12 mouse cellular contexts compared by ENCODE assay signal in the genomic region with DNA sequence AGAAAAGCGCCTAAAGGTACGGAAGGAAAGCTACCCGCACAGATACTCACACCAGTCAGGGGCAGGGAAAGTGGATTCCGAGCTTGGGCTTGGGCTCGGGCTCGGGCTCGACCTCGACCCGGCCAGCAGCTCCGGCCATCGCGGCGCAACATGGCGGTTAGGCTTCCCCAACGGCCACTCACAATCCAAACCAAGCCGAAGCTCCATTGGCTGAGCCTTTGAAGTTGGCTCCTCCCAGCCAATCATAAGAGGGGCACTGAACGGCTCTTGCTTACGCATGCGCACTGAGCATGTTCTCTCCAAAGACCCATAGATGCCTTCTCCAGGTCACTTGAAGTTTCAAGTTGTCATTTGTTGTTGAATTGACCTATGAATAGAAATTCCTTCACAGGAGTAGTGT. TPM values are rescaled to one million over a fixed set of nuclear protein-coding genes. Genes with fewer than 3 reads are reported as not detected.
DNase-seq lines count a peak whose midpoint lies in the region; ATAC-seq lines count a peak whose summit lies in the region.
"Had no signal": no experiment of that assay in that cellular context is flagged by ENCODE, and none has a peak within 500 bp of the region (broad histone marks: within the 10 kb centered on the region; RNA-seq: fewer than 3 reads in every experiment).

A gene (minus strand): TSS at position 180 of the 400 bp plus-strand sequence.

- no peak within 1 kb of the TSS for H3K4me3 ChIP-seq in forebrain, embryonic 11.5 days (ENCODE audit: low read depth, low read length)
- H3K4me3 ChIP-seq in forebrain, embryonic 13.5 days = no peak within 1 kb of the TSS
- no peak within 1 kb of the TSS for H3K4me3 ChIP-seq in midbrain, embryonic 10.5 days
- H3K4me3 ChIP-seq in midbrain, embryonic 15.5 days = no peak within 1 kb of the TSS
- no peak within 1 kb of the TSS for H3K4me3 ChIP-seq in kidney, embryonic 15.5 days (replicated peaks)
- H3K4me3 ChIP-seq: intestine, embryonic 15.5 days; neural tube, embryonic 12.5 days had no signal

- H3K27ac ChIP-seq in forebrain, embryonic 11.5 days (ENCODE audit: low read depth, low read length) = no peak within 1 kb of the TSS
- no peak within 1 kb of the TSS for H3K27ac ChIP-seq in forebrain, embryonic 13.5 days
- H3K27ac ChIP-seq in midbrain, embryonic 10.5 days (replicated peaks) = no peak within 1 kb of the TSS
- H3K27ac ChIP-seq in midbrain, embryonic 15.5 days = no peak within 1 kb of the TSS
- H3K27ac ChIP-seq in kidney, embryonic 15.5 days = no peak within 1 kb of the TSS
- H3K27ac ChIP-seq: intestine, embryonic 15.5 days; neural tube, embryonic 12.5 days; stomach, postnatal 0 days had no signal

- peaks cover 2% of the 10 kb centered on the region for H3K4me1 ChIP-seq in forebrain, embryonic 11.5 days (replicated peaks; ENCODE audit: control insufficient read depth, insufficient read depth, low read length)
- H3K4me1 ChIP-seq in forebrain, embryonic 13.5 days = peaks cover 28% of the 10 kb centered on the region
- peaks cover 38% of the 10 kb centered on the region for H3K4me1 ChIP-seq in midbrain, embryonic 10.5 days
- H3K4me1 ChIP-seq in midbrain, embryonic 15.5 days = peaks cover 27% of the 10 kb centered on the region
- peaks cover 26% of the 10 kb centered on the region for H3K4me1 ChIP-seq in kidney, embryonic 15.5 days

- no peak for ATAC-seq in forebrain, embryonic 11.5 days (replicated peaks; ENCODE audit: low FRiP score)
- no peak for ATAC-seq in forebrain, embryonic 13.5 days
- no peak for ATAC-seq in midbrain, embryonic 15.5 days (replicated peaks)
- ATAC-seq in granulocyte monocyte progenitor cell, adult 5-6 weeks (replicated peaks; ENCODE audit: poor library complexity, severe bottlenecking) = no peak
- no peak for ATAC-seq in neutrophil, adult 5-6 weeks (ENCODE audit: extremely low read depth, insufficient number of reproducible peaks, low FRiP score, poor library complexity, severe bottlenecking)
- no peak for ATAC-seq in kidney, embryonic 15.5 days (replicated peaks; ENCODE audit: low FRiP score)
- ATAC-seq: intestine, embryonic 15.5 days had no signal

- H3K36me3 ChIP-seq in forebrain, embryonic 11.5 days (ENCODE audit: control insufficient read depth, insufficient read depth, low read length) = no peaks in the 10 kb centered on the region
- peaks cover 3% of the 10 kb centered on the region for H3K36me3 ChIP-seq in forebrain, embryonic 13.5 days (ENCODE audit: poor library complexity, severe bottlenecking)
- peaks cover 14% of the 10 kb centered on the region for H3K36me3 ChIP-seq in midbrain, embryonic 10.5 days
- no peaks in the 10 kb centered on the region for H3K36me3 ChIP-seq in midbrain, embryonic 15.5 days (replicated peaks)
- H3K36me3 ChIP-seq in kidney, embryonic 15.5 days = peaks cover 5% of the 10 kb centered on the region
- H3K36me3 ChIP-seq: intestine, embryonic 15.5 days had no signal

- WGBS in forebrain, embryonic 11.5 days = 93% methylated on average over 19 of the region's 19 CpGs
- 95% methylated on average over 19 of the region's 19 CpGs for WGBS in forebrain, embryonic 13.5 days
- WGBS in midbrain, embryonic 10.5 days = 95% methylated on average over 19 of the region's 19 CpGs
- WGBS in midbrain, embryonic 15.5 days = 94% methylated on average over 19 of the region's 19 CpGs
- 97% methylated on average over 19 of the region's 19 CpGs for WGBS in kidney, embryonic 15.5 days

- no peak for DNase-seq in forebrain, embryonic 11.5 days (ENCODE audit: low spot score)
- no peak for DNase-seq in midbrain, embryonic 10.5 days (ENCODE audit: low spot score)
- DNase-seq in liver = no peak
- DNase-seq: right cerebral cortex, postnatal 25 days had no signal

- no peaks in the 10 kb centered on the region for H3K27me3 ChIP-seq in forebrain, embryonic 11.5 days (ENCODE audit: control insufficient read depth, insufficient read depth, low read length)
- H3K27me3 ChIP-seq in forebrain, embryonic 13.5 days = peaks cover 22% of the 10 kb centered on the region
- peaks cover 15% of the 10 kb centered on the region for H3K27me3 ChIP-seq in midbrain, embryonic 10.5 days (ENCODE audit: low read depth, poor library complexity, severe bottlenecking)
- peaks cover 9% of the 10 kb centered on the region; the same call in 1 of the 2 replicates for H3K27me3 ChIP-seq in midbrain, embryonic 15.5 days (replicated peaks)
- H3K27me3 ChIP-seq in kidney, embryonic 15.5 days = 0 out of 2 replicates have a peak, but pooled peaks cover 11% of the 10 kb centered on the region
- H3K27me3 ChIP-seq: intestine, embryonic 15.5 days had no signal

- H3K9ac ChIP-seq in forebrain, embryonic 11.5 days (ENCODE audit: low read length) = no peak within 1 kb of the TSS
- H3K9ac ChIP-seq in forebrain, embryonic 13.5 days = no peak within 1 kb of the TSS
- no peak within 1 kb of the TSS for H3K9ac ChIP-seq in midbrain, embryonic 15.5 days
- no peak within 1 kb of the TSS for H3K9ac ChIP-seq in kidney, embryonic 15.5 days
- H3K9ac ChIP-seq: intestine, embryonic 15.5 days; neural tube, embryonic 12.5 days had no signal

- H3K4me2 ChIP-seq in forebrain, embryonic 11.5 days (ENCODE audit: low read depth, low read length, severe bottlenecking) = no peak within 1 kb of the TSS
- H3K4me2 ChIP-seq in forebrain, embryonic 13.5 days = no peak within 1 kb of the TSS
- no peak within 1 kb of the TSS for H3K4me2 ChIP-seq in midbrain, embryonic 15.5 days
- no peak within 1 kb of the TSS for H3K4me2 ChIP-seq in kidney, embryonic 15.5 days
- H3K4me2 ChIP-seq: intestine, embryonic 15.5 days; neural tube, embryonic 12.5 days had no signal

- no peaks in the 10 kb centered on the region for H3K9me3 ChIP-seq in forebrain, embryonic 11.5 days (ENCODE audit: control insufficient read depth, low read length)
- no peaks in the 10 kb centered on the region for H3K9me3 ChIP-seq in forebrain, embryonic 13.5 days (replicated peaks)
- H3K9me3 ChIP-seq in midbrain, embryonic 10.5 days (replicated peaks) = no peaks in the 10 kb centered on the region
- H3K9me3 ChIP-seq in midbrain, embryonic 15.5 days = no peaks in the 10 kb centered on the region
- H3K9me3 ChIP-seq in kidney, embryonic 15.5 days (replicated peaks) = no peaks in the 10 kb centered on the region
- H3K9me3 ChIP-seq: intestine, embryonic 15.5 days; neural tube, embryonic 12.5 days had no signal

RNA-seq across cellular contexts. Expression of the gene that starts here (rescaled TPM):
- 9.9 and 10.2 TPM in 2 replicates for polyA plus RNA-seq in forebrain, embryonic 11.5 days (2014; fragmentation: Nextera tagmentation; extraction: Ambion mirVana)
- 8.4 and 9.9 TPM in 2 replicates for polyA plus RNA-seq in forebrain, embryonic 13.5 days (2015; fragmentation: Nextera tagmentation; extraction: Ambion mirVana)
- 11.4 and 11.6 TPM in 2 replicates for polyA plus RNA-seq in midbrain, embryonic 10.5 days (2016; fragmentation: Nextera tagmentation; extraction: Ambion mirVana)
- polyA plus RNA-seq in midbrain, embryonic 15.5 days (2015; fragmentation: Nextera tagmentation; extraction: Ambion mirVana) = 7.9 and 8.0 TPM in 2 replicates
- 7.8 and 22.1 TPM in 2 replicates for total RNA-seq in granulocyte monocyte progenitor cell, adult 5-6 weeks (2014; fragmentation: Nextera tagmentation)
- total RNA-seq in granulocyte monocyte progenitor cell, adult 5-6 weeks (2017) = 13.5 and 16.9 TPM in 2 replicates
- 10.5 and 11.5 TPM in 2 replicates for total RNA-seq in neutrophil, adult 5-6 weeks (2017)
- polyA plus RNA-seq in kidney, embryonic 15.5 days (2015; fragmentation: Nextera tagmentation; extraction: Ambion mirVana) = 5.8 and 6.0 TPM in 2 replicates
